ENCODE assay signal across 31 mouse cellular contexts in the genomic region with DNA sequence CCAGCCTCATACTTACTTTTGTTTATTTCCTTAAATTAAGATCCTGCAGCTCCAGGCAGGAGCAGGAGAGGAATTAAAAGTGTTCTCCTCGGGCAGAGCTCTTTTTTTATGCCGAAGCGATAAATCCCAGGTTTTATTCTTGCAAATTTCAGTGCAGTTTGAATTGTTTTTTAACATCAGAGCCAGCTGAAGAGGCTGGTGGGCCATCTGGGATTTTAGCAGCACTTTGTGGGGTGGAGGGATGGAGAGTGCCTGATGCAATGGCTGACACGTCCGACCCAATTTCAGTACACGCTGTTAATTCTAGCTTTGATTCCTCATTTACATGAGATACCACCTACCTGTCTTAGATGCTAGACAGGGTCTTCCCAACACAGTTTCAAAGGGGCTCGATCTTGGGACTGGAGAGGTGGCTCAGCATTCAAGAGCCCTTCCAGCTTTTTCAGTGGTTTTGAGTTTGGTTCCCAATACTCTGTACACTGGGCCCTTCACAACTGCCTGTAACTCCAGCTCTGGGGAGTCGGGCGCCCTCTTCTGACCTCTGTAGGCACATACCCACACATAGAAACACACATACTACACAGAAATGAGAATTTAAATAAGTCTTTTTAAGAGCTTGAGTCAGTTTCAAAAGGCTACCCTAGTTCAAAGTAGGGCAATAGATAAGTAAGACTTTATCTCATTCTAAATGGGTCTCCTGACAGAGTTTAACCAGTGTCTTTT. TPM values are rescaled to one million over a fixed set of nuclear protein-coding genes. Genes with fewer than 3 reads are reported as not detected.
DNase-seq lines count a peak whose midpoint lies in the region; ATAC-seq and TF ChIP-seq lines count a peak whose summit lies in the region.
"Had no signal": no experiment of that assay in that cellular context is flagged by ENCODE, and none has a peak within 500 bp of the region (broad histone marks: within the 10 kb centered on the region; RNA-seq: fewer than 3 reads in every experiment).

No protein-coding gene starts in this region.

- CTCF ChIA-PET in Patski (lab: Charles Lee), result interaction anchor here (1.6 kb wide), 1 partner anchor 8 kb away, joined by 4 read pairs; no protein-coding TSS in a partner anchor

- no peaks in the 10 kb centered on the region for H3K36me3 ChIP-seq in liver, embryonic 14.5 days (replicated peaks; ENCODE audit: control insufficient read depth, insufficient read depth, low read depth)

- POLR2A ChIA-PET in Patski (lab: Charles Lee), result interaction anchor here (0.7 kb wide), 2 partner anchors 779 to 1586 kb away, joined by 4 to 5 read pairs; no protein-coding TSS in a partner anchor

- H3K9me3 ChIP-seq in liver, embryonic 14.5 days (ENCODE audit: control insufficient read depth, low read length), result no peaks in the 10 kb centered on the region
- H3K9me3 ChIP-seq: hindbrain, embryonic 10.5 days; intestine, embryonic 15.5 days; limb, embryonic 15.5 days had no signal

- in situ Hi-C loops in Patski (cut with MboI; ENCODE audit: low pct_unique_long_range_greater_than_20kb), result no loop called here

- no peak overlapping the region for H3K4me2 ChIP-seq in liver, embryonic 14.5 days (ENCODE audit: low read depth)
- H3K4me2 ChIP-seq: forebrain, embryonic 13.5 days; heart, embryonic 11.5 days; intestine, embryonic 15.5 days; limb, embryonic 15.5 days had no signal

- 74% methylated on average over 9 of the region's 9 CpGs for WGBS in liver, embryonic 14.5 days (ENCODE audit: insufficient replicate concordance)

- H3K4me1 ChIP-seq in liver, embryonic 14.5 days (replicated peaks; ENCODE audit: control insufficient read depth in 2 of 2, insufficient read depth in 2 of 2, low read length in 1 of 2), result no peaks in the 10 kb centered on the region
- H3K4me1 ChIP-seq: forebrain, embryonic 13.5 days; hindbrain, embryonic 10.5 days; intestine, embryonic 15.5 days; limb, embryonic 15.5 days; midbrain, embryonic 10.5 days had no signal

- no peak for DNase-seq in liver, embryonic 14.5 days (ENCODE audit: low read depth in 3 of 3, low spot score in 3 of 3)
- DNase-seq in liver (no peak), Patski (ENCODE audit: low read depth, low spot score) (no peak)
- peak; percentile 62 for DNase-seq in layer of hippocampus, adult 9-11 months
- DNase-seq in left cerebral cortex, postnatal 36 days (ENCODE audit: low spot score in 2 of 2), result no peak
- no peak for DNase-seq in B cell, adult 2 months
- no peak for DNase-seq in cerebellum, postnatal 25 days
- DNase-seq: adrenal gland, postnatal 10 days; cerebellum, adult 8-10 months; gastrocnemius, postnatal 10 days; kidney, adult 8-10 months; kidney, postnatal 10 days; left cerebral cortex, postnatal 4 days; lung, postnatal 10 days had no signal

- no peak overlapping the region for H3K27ac ChIP-seq in liver, embryonic 14.5 days
- H3K27ac ChIP-seq: forebrain, embryonic 13.5 days; hindbrain, embryonic 10.5 days; intestine, embryonic 15.5 days; left cerebral cortex, adult 2 months; limb, embryonic 15.5 days; midbrain, embryonic 10.5 days had no signal

- H3K4me3 ChIP-seq in liver, embryonic 14.5 days (ENCODE audit: insufficient read depth in 1 of 2, low read depth in 2 of 2, low read length in 2 of 2), result no peak overlapping the region
- H3K4me3 ChIP-seq: forebrain, embryonic 13.5 days; hindbrain, embryonic 10.5 days; intestine, embryonic 15.5 days; left cerebral cortex, adult 2 months; limb, embryonic 15.5 days; midbrain, embryonic 10.5 days; myocyte had no signal

- TF ChIP-seq EP300 in liver, embryonic 14.5 days (IDR thresholded peaks at IDR 0.05; ENCODE audit: low read depth), result no peak

- no peak overlapping the region for H3K9ac ChIP-seq in liver, embryonic 14.5 days (replicated peaks)
- H3K9ac ChIP-seq: forebrain, embryonic 13.5 days; intestine, embryonic 15.5 days; limb, embryonic 15.5 days had no signal

- H3K27me3 ChIP-seq in liver, embryonic 14.5 days (ENCODE audit: control insufficient read depth, insufficient read depth, low read length), result no peaks in the 10 kb centered on the region
- no peaks in the 10 kb centered on the region for H3K27me3 ChIP-seq in Patski
- H3K27me3 ChIP-seq: forebrain, embryonic 13.5 days; intestine, embryonic 15.5 days; limb, embryonic 15.5 days had no signal

- intact Hi-C loops in left cerebral cortex, postnatal 36 days (cut with DNase I), result no loop called here

- 0 out of 2 replicates have a peak, but pooled peaks have one; percentile 17 for TF ChIP-seq CTCF in liver, embryonic 14.5 days (IDR thresholded peaks at IDR 0.05; ENCODE audit: low read depth)
- TF ChIP-seq CTCF in Patski (IDR thresholded peaks at IDR 0.05), result peak; percentile 12

- ATAC-seq in liver, embryonic 14.5 days (ENCODE audit: insufficient read depth), result no peak
- ATAC-seq in Patski, result no peak
- ATAC-seq: forebrain, embryonic 13.5 days; hindbrain, embryonic 16.5 days; intestine, embryonic 15.5 days; midbrain, embryonic 16.5 days had no signal

RNA-seq across cellular contexts. Expression of a gene that starts 45.6 kb away (rescaled TPM):
- not detected in 2 replicates for polyA plus RNA-seq in liver, embryonic 14.5 days (2012; rRNA removed)
- polyA plus RNA-seq in liver, embryonic 14.5 days (2014; fragmentation: Nextera tagmentation; extraction: Ambion mirVana), result not detected in 2 replicates
- not detected for polyA plus RNA-seq in Patski (2021)
- total RNA-seq in left cerebral cortex, postnatal 36 days (2021), result not detected
- total RNA-seq: adrenal gland, postnatal 10 days; gastrocnemius, postnatal 10 days; granulocyte monocyte progenitor cell, adult 5-6 weeks; left cerebral cortex, adult 2 months; left cerebral cortex, postnatal 4 days had no signal
- polyA plus RNA-seq: embryonic facial prominence, embryonic 14.5 days; forebrain, embryonic 13.5 days; frontal cortex, adult 2 months; heart, embryonic 11.5 days; heart, postnatal 0 days; hindbrain, embryonic 10.5 days; hindbrain, embryonic 16.5 days; limb, embryonic 15.5 days; liver, embryonic 16.5 days; midbrain, embryonic 10.5 days; midbrain, embryonic 16.5 days; myocyte; neural tube, embryonic 14.5 days; urinary bladder, adult 2 months had no signal
